Comparison of ENCODE assay signal across 25 mouse cellular contexts in the genomic region with DNA sequence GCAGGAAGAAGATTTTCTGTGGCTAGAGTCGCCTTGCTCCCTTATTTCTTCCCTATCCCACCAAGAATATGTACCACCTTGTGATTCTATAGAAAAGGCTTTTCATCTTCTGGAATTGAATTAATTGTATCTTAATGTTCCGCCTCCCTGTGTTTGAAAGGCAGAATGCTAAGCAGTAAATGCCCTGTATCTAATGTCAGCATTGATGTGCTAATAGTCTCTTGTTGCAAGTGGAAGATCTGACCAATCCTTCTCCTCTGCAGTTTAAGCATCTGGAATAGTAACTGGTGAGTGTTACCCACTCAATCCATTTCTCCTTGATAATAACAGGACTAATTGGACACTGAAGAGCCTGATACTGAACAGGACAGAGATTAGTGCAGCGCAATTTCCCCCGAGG.
DNase-seq lines count a peak whose midpoint lies in the region; ATAC-seq and TF ChIP-seq lines count a peak whose summit lies in the region.
"Had no signal": no experiment of that assay in that cellular context is flagged by ENCODE, and none has a peak within 500 bp of the region (broad histone marks: within the 10 kb centered on the region; RNA-seq: fewer than 3 reads in every experiment).

No protein-coding gene starts in this region.

- no peak overlapping the region for H3K4me2 ChIP-seq in forebrain, embryonic 11.5 days (ENCODE audit: low read depth, low read length, severe bottlenecking)
- no peak overlapping the region for H3K4me2 ChIP-seq in forebrain, embryonic 16.5 days (ENCODE audit: low read length)
- no peak overlapping the region for H3K4me2 ChIP-seq in midbrain, embryonic 11.5 days
- no peak overlapping the region for H3K4me2 ChIP-seq in midbrain, embryonic 16.5 days (ENCODE audit: low read length)
- H3K4me2 ChIP-seq in midbrain, embryonic 15.5 days = no peak overlapping the region
- H3K4me2 ChIP-seq: embryonic facial prominence, embryonic 15.5 days; forebrain, embryonic 12.5 days; forebrain, embryonic 15.5 days; heart, embryonic 13.5 days; hindbrain, embryonic 15.5 days had no signal

- no peak overlapping the region for H3K4me3 ChIP-seq in forebrain, embryonic 11.5 days (ENCODE audit: low read depth, low read length)
- no peak overlapping the region for H3K4me3 ChIP-seq in forebrain, embryonic 16.5 days (replicated peaks; ENCODE audit: low read length)
- H3K4me3 ChIP-seq in midbrain, embryonic 11.5 days (ENCODE audit: low read depth, low read length) = no peak overlapping the region
- no peak overlapping the region for H3K4me3 ChIP-seq in midbrain, embryonic 16.5 days (ENCODE audit: low read depth, low read length)
- H3K4me3 ChIP-seq in midbrain, embryonic 15.5 days = no peak overlapping the region
- H3K4me3 ChIP-seq in midbrain, embryonic 10.5 days = no peak overlapping the region
- H3K4me3 ChIP-seq: embryonic facial prominence, embryonic 15.5 days; forebrain, embryonic 12.5 days; forebrain, embryonic 15.5 days; heart, adult 2 months; heart, embryonic 10.5 days; heart, embryonic 13.5 days; hindbrain, embryonic 15.5 days had no signal

- TF ChIP-seq CTCF in brain, embryonic 14.5 days (IDR thresholded peaks at IDR 0.05; ENCODE audit: borderline replicate concordance, extremely low read depth, insufficient read depth, insufficient read length) = no peak

- 53% methylated on average over 4 of the region's 4 CpGs for WGBS in forebrain, embryonic 11.5 days
- 50% methylated on average over 4 of the region's 4 CpGs for WGBS in forebrain, embryonic 16.5 days
- WGBS in midbrain, embryonic 11.5 days = 59% methylated on average over 4 of the region's 4 CpGs
- WGBS in midbrain, embryonic 16.5 days = 26% methylated on average over 4 of the region's 4 CpGs
- 33% methylated on average over 4 of the region's 4 CpGs for WGBS in midbrain, embryonic 15.5 days
- WGBS in midbrain, embryonic 10.5 days = 68% methylated on average over 4 of the region's 4 CpGs

- DNase-seq in forebrain, embryonic 11.5 days (ENCODE audit: low spot score) = no peak
- no peak for DNase-seq in midbrain, embryonic 11.5 days (ENCODE audit: low spot score, missing footprints)
- no peak for DNase-seq in midbrain, embryonic 10.5 days (ENCODE audit: low spot score)
- peak; percentile 32 for DNase-seq in brain, embryonic 14.5 days (ENCODE audit: low read depth)
- no peak for DNase-seq in cerebellum, postnatal 10 days
- DNase-seq: adrenal gland, adult 2 months; adrenal gland, postnatal 14 days; cerebellum, adult 11-12 months; cerebellum, adult 8-10 months; cerebellum, postnatal 14 days; gastrocnemius, postnatal 10 days; gastrocnemius, postnatal 36 days; heart, adult 2 months; heart, postnatal 14 days; heart, postnatal 4 days had no signal

- peak; percentile 43; the same call in 1 of the 2 replicates for ATAC-seq in forebrain, embryonic 11.5 days (replicated peaks; ENCODE audit: low FRiP score)
- ATAC-seq in forebrain, embryonic 16.5 days = no peak
- ATAC-seq in midbrain, embryonic 11.5 days (ENCODE audit: low FRiP score) = peak; percentile 81
- no peak for ATAC-seq in midbrain, embryonic 16.5 days
- peak; percentile 33; the same call in 1 of the 2 replicates for ATAC-seq in midbrain, embryonic 15.5 days (replicated peaks)
- ATAC-seq: CD4-positive, CD25-positive, alpha-beta regulatory T cell, adult 4 months; forebrain, embryonic 15.5 days had no signal

- TF ChIP-seq POLR2A in brain, embryonic 14.5 days (IDR thresholded peaks at IDR 0.05; ENCODE audit: borderline replicate concordance, extremely low read depth, insufficient read depth, insufficient read length, poor library complexity, severe bottlenecking) = no peak

- no peaks in the 10 kb centered on the region for H3K9me3 ChIP-seq in forebrain, embryonic 11.5 days (ENCODE audit: control insufficient read depth, low read length)
- H3K9me3 ChIP-seq in forebrain, embryonic 16.5 days (ENCODE audit: control insufficient read depth, low read length) = no peaks in the 10 kb centered on the region
- H3K9me3 ChIP-seq in midbrain, embryonic 11.5 days (ENCODE audit: control insufficient read depth, low read length) = no peaks in the 10 kb centered on the region
- no peaks in the 10 kb centered on the region for H3K9me3 ChIP-seq in midbrain, embryonic 16.5 days (replicated peaks; ENCODE audit: control insufficient read depth, low read length, poor library complexity, severe bottlenecking)
- no peaks in the 10 kb centered on the region for H3K9me3 ChIP-seq in midbrain, embryonic 15.5 days
- H3K9me3 ChIP-seq in midbrain, embryonic 10.5 days (replicated peaks) = no peaks in the 10 kb centered on the region
- H3K9me3 ChIP-seq: embryonic facial prominence, embryonic 15.5 days; forebrain, embryonic 12.5 days; forebrain, embryonic 15.5 days; heart, embryonic 10.5 days; heart, embryonic 13.5 days; hindbrain, embryonic 15.5 days had no signal

- no peaks in the 10 kb centered on the region for H3K27me3 ChIP-seq in forebrain, embryonic 11.5 days (ENCODE audit: control insufficient read depth, insufficient read depth, low read length)
- no peaks in the 10 kb centered on the region; the same call in 1 of the 2 replicates for H3K27me3 ChIP-seq in forebrain, embryonic 16.5 days (replicated peaks; ENCODE audit: control insufficient read depth, insufficient read depth, low read length)
- no peaks in the 10 kb centered on the region for H3K27me3 ChIP-seq in midbrain, embryonic 11.5 days (ENCODE audit: control insufficient read depth, insufficient read depth, low read length)
- H3K27me3 ChIP-seq in midbrain, embryonic 16.5 days (ENCODE audit: control insufficient read depth, insufficient read depth, low read depth, low read length) = no peaks in the 10 kb centered on the region
- H3K27me3 ChIP-seq in midbrain, embryonic 15.5 days (replicated peaks) = no peaks in the 10 kb centered on the region
- H3K27me3 ChIP-seq in midbrain, embryonic 10.5 days (ENCODE audit: low read depth, poor library complexity, severe bottlenecking) = no peaks in the 10 kb centered on the region
- H3K27me3 ChIP-seq: embryonic facial prominence, embryonic 15.5 days; forebrain, embryonic 15.5 days; heart, embryonic 13.5 days; hindbrain, embryonic 15.5 days had no signal

- peaks cover 2% of the 10 kb centered on the region; the same call in 1 of the 2 replicates for H3K4me1 ChIP-seq in forebrain, embryonic 11.5 days (replicated peaks; ENCODE audit: control insufficient read depth, insufficient read depth, low read length)
- no peaks in the 10 kb centered on the region for H3K4me1 ChIP-seq in forebrain, embryonic 16.5 days (replicated peaks; ENCODE audit: control insufficient read depth, insufficient read depth, low read length)
- peaks cover 8% of the 10 kb centered on the region; the same call in 1 of the 2 replicates for H3K4me1 ChIP-seq in midbrain, embryonic 11.5 days (ENCODE audit: control insufficient read depth, insufficient read depth, low read length)
- no peaks in the 10 kb centered on the region; the same call in 1 of the 2 replicates for H3K4me1 ChIP-seq in midbrain, embryonic 16.5 days (ENCODE audit: control insufficient read depth, insufficient read depth, low read length)
- no peaks in the 10 kb centered on the region for H3K4me1 ChIP-seq in midbrain, embryonic 15.5 days
- peaks cover 18% of the 10 kb centered on the region for H3K4me1 ChIP-seq in midbrain, embryonic 10.5 days
- H3K4me1 ChIP-seq: embryonic facial prominence, embryonic 15.5 days; forebrain, embryonic 15.5 days; heart, embryonic 10.5 days; heart, embryonic 13.5 days; hindbrain, embryonic 15.5 days had no signal

- H3K9ac ChIP-seq in forebrain, embryonic 11.5 days (ENCODE audit: low read length) = no peak overlapping the region
- H3K9ac ChIP-seq in forebrain, embryonic 16.5 days (replicated peaks; ENCODE audit: low read depth, low read length) = no peak overlapping the region
- H3K9ac ChIP-seq in midbrain, embryonic 11.5 days (ENCODE audit: low read length) = no peak overlapping the region
- H3K9ac ChIP-seq in midbrain, embryonic 16.5 days (ENCODE audit: low read depth, low read length) = no peak overlapping the region
- H3K9ac ChIP-seq in midbrain, embryonic 15.5 days = no peak overlapping the region
- H3K9ac ChIP-seq: embryonic facial prominence, embryonic 15.5 days; forebrain, embryonic 12.5 days; forebrain, embryonic 15.5 days; heart, embryonic 13.5 days; hindbrain, embryonic 15.5 days had no signal

- no peak overlapping the region for H3K27ac ChIP-seq in forebrain, embryonic 11.5 days (ENCODE audit: low read depth, low read length)
- H3K27ac ChIP-seq in forebrain, embryonic 16.5 days (ENCODE audit: low read length) = no peak overlapping the region
- no peak overlapping the region for H3K27ac ChIP-seq in midbrain, embryonic 11.5 days (ENCODE audit: low read depth, low read length)
- no peak overlapping the region for H3K27ac ChIP-seq in midbrain, embryonic 16.5 days (ENCODE audit: low read length)
- H3K27ac ChIP-seq in midbrain, embryonic 15.5 days = no peak overlapping the region
- no peak overlapping the region for H3K27ac ChIP-seq in midbrain, embryonic 10.5 days (replicated peaks)
- H3K27ac ChIP-seq: embryonic facial prominence, embryonic 15.5 days; forebrain, embryonic 12.5 days; forebrain, embryonic 15.5 days; heart, adult 2 months; heart, embryonic 10.5 days; heart, embryonic 13.5 days; hindbrain, embryonic 15.5 days had no signal

- no peaks in the 10 kb centered on the region for H3K36me3 ChIP-seq in forebrain, embryonic 11.5 days (ENCODE audit: control insufficient read depth, insufficient read depth, low read length)
- no peaks in the 10 kb centered on the region for H3K36me3 ChIP-seq in forebrain, embryonic 16.5 days (ENCODE audit: control insufficient read depth, insufficient read depth)
- no peaks in the 10 kb centered on the region for H3K36me3 ChIP-seq in midbrain, embryonic 11.5 days (ENCODE audit: control insufficient read depth, insufficient read depth, low read length)
- H3K36me3 ChIP-seq in midbrain, embryonic 16.5 days (ENCODE audit: control insufficient read depth, insufficient read depth, low read length) = no peaks in the 10 kb centered on the region
- no peaks in the 10 kb centered on the region for H3K36me3 ChIP-seq in midbrain, embryonic 15.5 days (replicated peaks)
- H3K36me3 ChIP-seq in midbrain, embryonic 10.5 days = no peaks in the 10 kb centered on the region
- H3K36me3 ChIP-seq: embryonic facial prominence, embryonic 15.5 days; forebrain, embryonic 12.5 days; forebrain, embryonic 15.5 days; heart, embryonic 10.5 days; heart, embryonic 13.5 days; hindbrain, embryonic 15.5 days had no signal

Comparison
In these comparisons a context has a peak if more than half of its experiments do, and no peak if none do; other contexts are left out.
1. ATAC-seq: peak in forebrain, embryonic 11.5 days (single experiment), midbrain, embryonic 11.5 days (single experiment) and midbrain, embryonic 15.5 days (single experiment); none in forebrain, embryonic 16.5 days (single experiment) and midbrain, embryonic 16.5 days (single experiment).